Mouse (Mus musculus): ENCODE data around the gene Slc12a9.

GRCm38 (mm10) chr5:137381152-137381551, 47.8 kb upstream of the Slc12a9 start:
- TF ChIP-seq POLR2A (IDR thresholded peaks at IDR 0.05; ENCODE audit: insufficient read depth, low read depth, low read length) (no peak), CTCF (IDR thresholded peaks at IDR 0.05; ENCODE audit: insufficient read depth, low read depth, low read length) (no peak)

Measured in olfactory bulb, adult 2 months (tissue).